Mouse (Mus musculus): ENCODE measurements around the gene Sigirr. TPM values are rescaled to one million over a fixed set of nuclear protein-coding genes. Genes with fewer than 3 reads are reported as not detected.

Gene Sigirr
- 22.0 and 32.5 TPM in 2 replicates for total RNA-seq (2017)

GRCm38 (mm10) chr7:141099911-141100691, at the start of gene Sigirr:
Gene Sigirr (minus strand): TSS chr7:141100572.
- ATAC-seq (replicated peaks in 1 of 2; ENCODE audit: insufficient read depth in 1 of 2, low FRiP score in 2 of 2, low TSS enrichment in 1 of 2, low read depth in 1 of 2, poor library complexity in 2 of 2, severe bottlenecking in 2 of 2) = no peak

- ATAC-seq (replicated peaks in 1 of 2; ENCODE audit: insufficient read depth in 1 of 2, low FRiP score in 2 of 2, low TSS enrichment in 1 of 2, low read depth in 1 of 2, poor library complexity in 2 of 2, severe bottlenecking in 2 of 2) = no peak
Observed at GRCm38 (mm10) chr7:141148639-141149038, 48.3 kb upstream of the Sigirr start.

DNA sequence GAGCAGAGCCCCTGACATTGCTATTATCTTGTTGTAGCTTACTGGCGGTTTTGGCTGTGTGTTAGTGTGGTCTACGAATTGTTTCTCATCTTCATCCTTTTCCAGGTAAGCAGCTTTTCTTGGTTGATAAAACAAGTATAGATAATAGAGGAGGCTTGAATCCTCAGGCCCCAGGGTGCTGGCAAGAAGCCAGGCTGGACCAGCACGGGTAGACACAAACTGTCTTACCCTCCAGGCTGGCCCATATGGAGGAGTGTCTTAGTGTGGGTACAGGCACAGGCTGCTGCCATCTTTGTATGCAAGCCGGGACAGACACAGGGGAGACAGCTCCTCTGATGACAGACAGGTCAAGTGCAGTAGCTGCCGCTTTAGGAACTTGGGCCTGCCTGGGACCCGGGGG, 46.7 kb upstream of the Sigirr start:
- ATAC-seq (replicated peaks in 1 of 2; ENCODE audit: insufficient read depth in 1 of 2, low FRiP score in 2 of 2, low TSS enrichment in 1 of 2, low read depth in 1 of 2, poor library complexity in 2 of 2, severe bottlenecking in 2 of 2) = no peak

- ATAC-seq (replicated peaks in 1 of 2; ENCODE audit: insufficient read depth in 1 of 2, low FRiP score in 2 of 2, low TSS enrichment in 1 of 2, low read depth in 1 of 2, poor library complexity in 2 of 2, severe bottlenecking in 2 of 2) = peak in 1 of 2 experiments; percentile 14; a peak in 1 of 4 replicates
Observed at GRCm38 (mm10) chr7:141146043-141146595, 45.7 kb upstream of the Sigirr start.

DNA sequence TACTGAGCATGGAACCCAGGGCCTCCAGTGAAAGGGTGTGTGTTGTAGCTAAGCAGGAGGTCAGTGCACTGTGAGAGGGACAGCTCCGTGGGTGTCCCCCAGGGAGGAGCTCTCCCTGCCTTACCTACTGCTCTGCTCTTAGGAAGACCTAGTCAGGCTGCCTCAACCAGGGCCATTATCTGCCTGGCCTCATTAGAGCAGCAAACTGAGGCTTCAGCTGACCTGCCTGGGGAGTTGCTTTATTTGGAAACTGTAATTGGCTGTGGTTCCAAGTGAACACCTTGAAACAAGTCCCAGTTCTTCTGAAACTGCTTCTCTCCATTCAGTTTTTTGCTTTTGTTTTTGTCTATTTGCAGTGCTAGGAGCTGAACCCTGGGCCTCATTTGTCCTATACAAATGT, 45.0 kb upstream of the Sigirr start:
- no peak for ATAC-seq (replicated peaks in 1 of 2; ENCODE audit: insufficient read depth in 1 of 2, low FRiP score in 2 of 2, low TSS enrichment in 1 of 2, low read depth in 1 of 2, poor library complexity in 2 of 2, severe bottlenecking in 2 of 2)

- ATAC-seq (replicated peaks in 1 of 2; ENCODE audit: insufficient read depth in 1 of 2, low FRiP score in 2 of 2, low TSS enrichment in 1 of 2, low read depth in 1 of 2, poor library complexity in 2 of 2, severe bottlenecking in 2 of 2) = peak; percentile 65 to 70
Observed at GRCm38 (mm10) chr7:141144650-141145049, 44.3 kb upstream of the Sigirr start.

DNA sequence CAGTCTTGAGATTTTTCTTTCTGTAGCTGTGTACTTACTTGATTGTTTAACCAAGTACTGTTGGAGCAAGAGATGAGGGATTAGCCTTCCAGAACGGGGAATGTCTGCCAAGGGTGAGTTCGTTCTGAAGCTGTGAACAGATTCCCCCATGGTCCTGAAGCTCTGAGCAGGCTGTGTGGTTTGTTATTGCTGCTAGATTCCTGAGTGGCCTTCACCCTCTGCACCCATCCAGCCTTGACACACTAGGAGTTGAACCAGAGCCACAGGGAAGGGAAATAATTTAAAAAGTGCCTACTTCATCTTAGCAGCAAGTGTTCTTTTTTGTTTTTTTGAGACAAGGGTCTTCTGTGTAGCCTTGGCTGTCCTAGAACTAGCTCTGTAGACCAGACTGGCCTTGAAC, 43.5 kb upstream of the Sigirr start:
- no peak for ATAC-seq (replicated peaks in 1 of 2; ENCODE audit: insufficient read depth in 1 of 2, low FRiP score in 2 of 2, low TSS enrichment in 1 of 2, low read depth in 1 of 2, poor library complexity in 2 of 2, severe bottlenecking in 2 of 2)

- ATAC-seq (replicated peaks in 1 of 2; ENCODE audit: insufficient read depth in 1 of 2, low FRiP score in 2 of 2, low TSS enrichment in 1 of 2, low read depth in 1 of 2, poor library complexity in 2 of 2, severe bottlenecking in 2 of 2) = peak; percentile 68 to 76; a peak in 3 of 4 replicates
Observed at GRCm38 (mm10) chr7:141143112-141143511, 42.7 kb upstream of the Sigirr start.

GRCm38 (mm10) chr7:141141326-141141725, 41.0 kb upstream of the Sigirr start:
- ATAC-seq (replicated peaks in 1 of 2; ENCODE audit: insufficient read depth in 1 of 2, low FRiP score in 2 of 2, low TSS enrichment in 1 of 2, low read depth in 1 of 2, poor library complexity in 2 of 2, severe bottlenecking in 2 of 2) = no peak

- peak in 1 of 2 experiments; percentile 33; a peak in 2 of 4 replicates for ATAC-seq (replicated peaks in 1 of 2; ENCODE audit: insufficient read depth in 1 of 2, low FRiP score in 2 of 2, low TSS enrichment in 1 of 2, low read depth in 1 of 2, poor library complexity in 2 of 2, severe bottlenecking in 2 of 2)
Observed at GRCm38 (mm10) chr7:141131904-141132755, 31.8 kb upstream of the Sigirr start.

- ATAC-seq (replicated peaks in 1 of 2; ENCODE audit: insufficient read depth in 1 of 2, low FRiP score in 2 of 2, low TSS enrichment in 1 of 2, low read depth in 1 of 2, poor library complexity in 2 of 2, severe bottlenecking in 2 of 2) = peak; percentile 92 to 95
Observed at GRCm38 (mm10) chr7:141131024-141131820, 30.9 kb upstream of the Sigirr start.

GRCm38 (mm10) chr7:141123517-141123856, 23.1 kb upstream of the Sigirr start:
- no peak for ATAC-seq (replicated peaks in 1 of 2; ENCODE audit: insufficient read depth in 1 of 2, low FRiP score in 2 of 2, low TSS enrichment in 1 of 2, low read depth in 1 of 2, poor library complexity in 2 of 2, severe bottlenecking in 2 of 2)

DNA sequence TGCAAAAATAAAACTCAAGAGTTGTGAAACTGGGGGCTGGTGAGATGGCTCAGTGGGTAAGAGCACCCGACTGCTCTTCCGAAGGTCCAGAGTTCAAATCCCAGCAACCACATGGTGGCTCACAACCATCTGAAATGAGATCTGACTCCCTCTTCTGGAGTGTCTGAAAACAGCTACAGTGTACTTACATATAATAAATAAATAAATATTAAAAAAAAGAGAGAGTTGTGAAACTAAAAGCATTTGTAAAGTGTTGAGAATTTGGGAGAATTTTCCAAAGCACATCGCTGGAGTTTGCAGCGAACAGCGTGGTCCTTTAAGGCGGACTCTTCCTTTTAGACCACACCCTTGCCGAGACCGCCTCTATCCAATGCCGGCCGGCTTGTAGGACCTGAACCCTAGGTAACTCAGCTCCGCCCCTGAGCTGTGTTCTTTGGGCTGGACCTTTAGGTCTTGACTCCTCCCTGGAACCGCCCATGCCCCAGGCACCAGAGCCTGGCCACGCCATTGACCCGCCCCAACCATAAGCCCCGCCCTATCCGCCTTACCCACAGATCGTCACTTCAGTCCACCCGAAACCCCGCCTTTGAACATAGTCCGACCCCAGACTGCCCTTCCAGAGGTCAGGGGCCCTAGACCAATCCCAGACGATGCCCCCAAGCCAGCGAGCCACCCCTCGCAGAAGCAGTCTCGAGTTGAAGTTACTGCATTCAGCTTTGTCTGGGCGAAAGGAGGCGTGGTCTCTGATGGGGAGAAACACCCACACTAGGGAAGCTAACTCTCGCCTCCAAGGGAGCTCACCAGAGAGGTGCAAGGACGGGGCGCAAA, 22.5 kb upstream of the Sigirr start:
- ATAC-seq (replicated peaks in 1 of 2; ENCODE audit: insufficient read depth in 1 of 2, low FRiP score in 2 of 2, low TSS enrichment in 1 of 2, low read depth in 1 of 2, poor library complexity in 2 of 2, severe bottlenecking in 2 of 2) = peak; percentile 99

DNA sequence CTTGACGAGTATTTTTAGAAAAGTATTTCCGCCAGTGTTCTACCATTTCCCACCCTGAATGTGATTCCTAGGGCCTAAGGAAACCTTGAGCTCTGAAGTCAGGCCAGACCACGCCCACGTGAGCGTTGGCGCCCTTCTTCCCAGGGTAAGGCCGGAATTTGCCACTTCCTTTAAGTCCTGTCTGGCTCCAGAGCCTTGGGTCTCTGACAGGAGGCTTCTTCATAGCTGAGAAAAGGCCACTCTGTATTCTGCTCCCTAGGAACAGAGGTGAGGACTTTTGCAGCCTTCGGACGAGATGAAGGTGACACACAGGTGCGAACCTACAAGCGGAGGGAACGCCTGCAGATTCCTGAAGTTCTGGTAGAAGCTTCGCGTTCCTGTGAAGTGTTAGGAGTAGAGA, 21.9 kb upstream of the Sigirr start, which contains the start of gene Ptdss2:
TSS of gene Ptdss2 (plus strand) at position 138 of the 400 bp plus-strand sequence.
- ATAC-seq (replicated peaks in 1 of 2; ENCODE audit: insufficient read depth in 1 of 2, low FRiP score in 2 of 2, low TSS enrichment in 1 of 2, low read depth in 1 of 2, poor library complexity in 2 of 2, severe bottlenecking in 2 of 2) = no peak

DNA sequence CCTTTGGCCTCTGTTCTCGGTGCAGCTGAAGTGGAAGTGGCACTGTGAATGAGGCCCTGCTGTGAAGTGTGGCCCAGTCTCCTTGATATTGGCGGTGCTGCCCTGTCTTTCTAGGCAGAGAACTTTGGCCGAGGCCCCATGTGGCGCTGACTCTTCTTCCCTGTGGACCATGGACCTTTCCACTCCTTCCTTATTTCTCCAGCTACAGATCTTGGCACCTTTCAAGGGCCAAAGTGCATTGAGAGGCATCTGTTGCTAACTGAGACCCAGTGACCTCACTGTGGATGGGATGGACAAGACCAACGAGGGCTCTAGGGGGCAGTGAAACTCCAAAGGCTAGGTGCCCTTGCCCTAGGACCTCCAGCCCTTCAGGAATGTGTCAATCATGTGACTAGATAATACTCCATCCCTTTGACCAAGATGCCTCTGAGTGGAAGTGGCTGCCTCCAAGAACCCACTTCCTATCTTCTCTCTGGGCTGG, 20.7 kb upstream of the Sigirr start:
- ATAC-seq (replicated peaks in 1 of 2; ENCODE audit: insufficient read depth in 1 of 2, low FRiP score in 2 of 2, low TSS enrichment in 1 of 2, low read depth in 1 of 2, poor library complexity in 2 of 2, severe bottlenecking in 2 of 2) = no peak

GRCm38 (mm10) chr7:141120605-141121004, 20.2 kb upstream of the Sigirr start:
- no peak for ATAC-seq (replicated peaks in 1 of 2; ENCODE audit: insufficient read depth in 1 of 2, low FRiP score in 2 of 2, low TSS enrichment in 1 of 2, low read depth in 1 of 2, poor library complexity in 2 of 2, severe bottlenecking in 2 of 2)

All from hematopoietic stem cell, adult 5-6 weeks (primary cell).